Mouse (Mus musculus): Measurements from ENCODE around the gene Zfp292.

GRCm38 (mm10) chr4:34786476-34786875, 96.3 kb downstream of the Zfp292 start:
- TF ChIP-seq CTCF (IDR thresholded peaks at IDR 0.05; ENCODE audit: low read depth, low read length) = no peak
- no peak for TF ChIP-seq POLR2A (IDR thresholded peaks at IDR 0.05; ENCODE audit: extremely low read depth, insufficient read depth, low read length)
